Mouse (Mus musculus) liver, embryonic 14.5 days (tissue): ENCODE results near the gene Ltbp2. TPM values are rescaled to one million over a fixed set of nuclear protein-coding genes. Genes with fewer than 3 reads are reported as not detected.

Experiments
- ATAC-seq: fragments of 200-750 bp; cut with Nextera tagmentation; 2 replicates; pipeline ENCODE4 v1.8.0; 2017; ENCODE audit warnings: moderate number of reproducible peaks, mild to moderate bottlenecking, moderate library complexity; ENCODE audit not compliant: insufficient read depth
- DNase-seq, 3 experiments: peaks; one replicate each; pipeline ENCODE4 v3.0.0-alpha.2; 2012 to 2013; ENCODE audit warnings: low read depth in 3 of 3, low spot score in 3 of 3
- H3K27ac ChIP-seq: fragments of 300-500 bp; sonication (generic); 2 replicates; pipeline ENCODE4 v1.5.1; 2014; ENCODE audit warnings: moderate library complexity, mild to moderate bottlenecking, control low read depth, inconsistent platforms
- H3K27me3 ChIP-seq: fragments of 300-500 bp; sonication (generic); 2 replicates; pipeline ENCODE4 v1.6.1; 2014; ENCODE audit warnings: mild to moderate bottlenecking, low read length, moderate library complexity; ENCODE audit not compliant: control insufficient read depth, insufficient read depth
- H3K36me3 ChIP-seq: fragments of 300-500 bp; sonication (generic); replicated peaks from 2 replicates; pipeline ENCODE4 v1.6.1; 2014; ENCODE audit warnings: low read depth; ENCODE audit not compliant: control insufficient read depth, insufficient read depth
- H3K4me1 ChIP-seq, 2 experiments: fragments of 200-500 bp in 1 of 2; fragments of 300-500 bp in 1 of 2; sonication (generic) in 1 of 2; replicated peaks; 2 replicates each; pipeline ENCODE4 v1.6.1; 2012 to 2014; ENCODE audit warnings: antibody characterized with exemption in 1 of 2, inconsistent platforms in 1 of 2, low read length in 1 of 2; ENCODE audit not compliant: control insufficient read depth in 2 of 2, insufficient read depth in 2 of 2
- H3K4me2 ChIP-seq: fragments of 300-500 bp; sonication (generic); 2 replicates; pipeline ENCODE4 v1.6.1; 2014; ENCODE audit warnings: low read depth, mild to moderate bottlenecking, control low read depth, moderate library complexity
- H3K4me3 ChIP-seq, 2 experiments: fragments of 200-500 bp in 1 of 2; fragments of 300-500 bp in 1 of 2; sonication (generic) in 1 of 2; 2 replicates each; pipeline ENCODE4 v1.5.1; 2012 to 2014; ENCODE audit warnings: low read depth in 2 of 2, low read length in 2 of 2, mild to moderate bottlenecking in 2 of 2, control low read depth in 1 of 2, inconsistent platforms in 1 of 2, moderate library complexity in 1 of 2; ENCODE audit not compliant: insufficient read depth in 1 of 2
- H3K9ac ChIP-seq: fragments of 300-500 bp; sonication (generic); replicated peaks from 2 replicates; pipeline ENCODE4 v1.6.1; 2014; ENCODE audit warnings: mild to moderate bottlenecking, control low read depth, moderate library complexity
- H3K9me3 ChIP-seq: fragments of 300-500 bp; sonication (generic); 2 replicates; pipeline ENCODE4 v1.6.1; 2016; ENCODE audit warnings: low read length, mixed read lengths; ENCODE audit not compliant: control insufficient read depth
- CTCF ChIP-seq: IDR thresholded peaks from 2 replicates; pipeline ENCODE4 v1.5.1; 2016; ENCODE audit warnings: antibody characterized with exemption, low read depth, control low read depth
- EP300 ChIP-seq: IDR thresholded peaks from 2 replicates; pipeline ENCODE4 v1.6.1; 2016; ENCODE audit warnings: antibody characterized with exemption, low read depth
- WGBS: fragments of 180-500 bp; shearing (Covaris S2); extraction: QIAGEN DNeasy Blood & Tissue Kit; methylation state at CpG from one replicate; pipeline ENCODE4 v1.1.7; 2014; ENCODE audit not compliant: insufficient replicate concordance; 5-methylcytosine and 5-hydroxymethylcytosine counted together
- polyA plus RNA-seq, 2 experiments: library from polyadenylated mRNA; depleted of rRNA in 1 of 2; stranded (reverse) in 1 of 2; unstranded in 1 of 2; fragments of >200 nt; fragmentation: Nextera tagmentation in 1 of 2; extraction: Ambion mirVana in 1 of 2; gene quantifications; 2 replicates each; pipeline versions ENCODE4 v1.2.1 to v1.2.3; 2012 to 2014

Gene Ltbp2
- polyA plus RNA-seq (2012; rRNA removed) (0.12 and 0.21 TPM in 2 replicates), polyA plus RNA-seq (2014; fragmentation: Nextera tagmentation; extraction: Ambion mirVana) (0.08 and 0.16 TPM in 2 replicates)

DNA sequence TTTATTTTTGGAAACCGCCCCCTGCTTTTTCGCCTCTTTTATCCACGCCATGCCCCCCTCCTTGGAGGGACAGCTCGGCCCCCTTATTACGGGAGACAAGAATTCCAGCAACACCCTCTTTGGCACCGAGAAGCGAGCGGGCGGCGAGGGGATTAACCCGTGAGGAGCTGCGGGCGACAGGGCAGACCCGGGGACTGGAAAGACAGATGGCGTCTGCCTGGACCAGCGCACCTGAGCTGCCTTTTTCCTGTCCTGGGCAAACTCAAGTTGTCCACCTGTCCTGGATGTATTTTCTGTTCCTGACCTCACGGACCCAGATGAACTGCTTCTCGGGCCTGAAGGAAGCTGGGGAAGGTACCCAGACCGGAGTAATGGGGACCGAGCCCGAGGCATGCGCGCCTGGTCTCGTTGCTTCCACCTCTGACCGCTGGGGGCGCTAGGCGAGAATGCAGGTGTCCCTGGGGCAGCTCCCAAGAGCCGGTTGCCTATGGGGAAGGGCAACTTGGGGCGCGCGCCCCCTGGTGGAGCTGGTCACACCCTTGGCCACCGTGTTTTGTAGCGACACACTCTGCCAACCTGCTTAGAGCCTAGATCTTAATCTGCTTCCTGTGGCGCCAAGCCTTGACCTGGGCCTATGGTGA, at the start of gene Ltbp2:
Gene Ltbp2, minus strand, starts transcription at position 52 of the 641 bp plus-strand sequence.
- H3K27me3 ChIP-seq, result peaks cover 41% of the 10 kb centered on the region
- WGBS, result 3% methylated on average over 34 of the region's 34 CpGs

DNA sequence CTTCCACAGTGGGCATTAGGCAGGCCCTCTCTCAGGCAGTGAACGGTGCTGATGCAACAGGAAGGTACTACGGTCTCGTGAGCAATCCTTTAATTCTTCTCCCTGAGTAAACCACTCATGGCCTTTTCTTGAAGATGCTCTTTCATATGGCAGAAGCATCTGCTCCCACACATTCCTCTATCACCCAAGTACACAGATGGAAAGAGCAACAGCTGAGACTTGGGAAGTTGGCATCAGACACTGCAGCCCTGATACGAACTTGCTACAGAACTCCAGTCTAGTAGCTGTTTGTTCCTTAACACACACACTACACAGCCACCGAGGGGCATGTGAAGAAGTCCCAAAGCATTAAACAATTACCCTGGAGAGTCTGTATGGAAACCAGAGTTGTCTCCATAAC, 48.0 kb upstream of the Ltbp2 start:
- no peak for ATAC-seq
- H3K4me1 ChIP-seq, result no peaks in the 10 kb centered on the region
- H3K27ac ChIP-seq, result no peak overlapping the region
- 88% methylated on average over 5 of the region's 5 CpGs for WGBS
- H3K9me3 ChIP-seq, result no peaks in the 10 kb centered on the region
- no peak overlapping the region for H3K4me2 ChIP-seq
- H3K9ac ChIP-seq, result no peak overlapping the region
- DNase-seq, result no peak
- peaks cover 68% of the 10 kb centered on the region for H3K36me3 ChIP-seq
- TF ChIP-seq CTCF, result no peak
- no peak for TF ChIP-seq EP300
- H3K27me3 ChIP-seq, result no peaks in the 10 kb centered on the region
- no peak overlapping the region for H3K4me3 ChIP-seq

More for the DNA sequence above, at the start of gene Ltbp2:
- H3K4me1 ChIP-seq, result no peaks in the 10 kb centered on the region
- TF ChIP-seq EP300 (0 out of 2 replicates have a peak, but pooled peaks have one; percentile 16), CTCF (peak; percentile 100)
- no peaks in the 10 kb centered on the region for H3K36me3 ChIP-seq
- DNase-seq, result peak; percentile 73 to 74 (median 73)
- peak; percentile 86 for ATAC-seq
- H3K9ac ChIP-seq, result no peak within 1 kb of the TSS
- no peak within 1 kb of the TSS for H3K27ac ChIP-seq
- peak within 1 kb of the TSS in 1 of 2 experiments; percentile 29; a peak in 2 of 4 replicates for H3K4me3 ChIP-seq
- peak within 1 kb of the TSS; percentile 50 for H3K4me2 ChIP-seq
- no peaks in the 10 kb centered on the region for H3K9me3 ChIP-seq

DNA sequence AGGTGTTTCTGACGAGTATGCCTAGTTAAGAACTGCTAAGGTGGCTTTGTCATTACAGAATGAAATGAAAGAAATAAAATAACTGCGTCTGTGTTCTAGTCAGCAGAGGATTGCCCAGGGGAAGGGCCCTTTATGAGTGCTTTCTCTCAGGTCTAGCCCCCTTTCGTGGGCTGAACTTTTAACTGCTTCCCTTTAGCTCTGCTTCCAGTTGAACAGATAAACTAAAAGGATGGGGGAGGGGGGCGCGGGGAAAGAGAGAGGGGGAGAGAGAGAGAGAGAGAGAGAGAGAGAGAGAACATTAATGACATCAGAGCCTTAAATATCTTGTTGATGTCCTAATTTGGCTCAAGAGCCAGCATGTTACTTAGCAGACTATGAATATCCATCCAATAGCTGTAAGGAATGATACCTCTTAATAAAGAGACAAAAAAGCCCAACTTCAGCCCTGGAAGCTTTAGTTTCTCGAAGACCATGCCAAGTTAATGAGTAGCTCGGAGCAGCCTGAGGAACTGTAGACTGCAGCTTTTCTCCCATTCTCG, 45.6 kb upstream of the Ltbp2 start:
- no peaks in the 10 kb centered on the region for H3K4me1 ChIP-seq
- no peak overlapping the region for H3K9ac ChIP-seq
- H3K4me3 ChIP-seq, result no peak overlapping the region
- no peak overlapping the region for H3K4me2 ChIP-seq
- no peak for DNase-seq
- WGBS, result 72% methylated on average over 8 of the region's 8 CpGs
- no peak for TF ChIP-seq CTCF
- no peak for TF ChIP-seq EP300
- no peak for ATAC-seq
- no peaks in the 10 kb centered on the region for H3K9me3 ChIP-seq
- no peak overlapping the region for H3K27ac ChIP-seq
- peaks cover 63% of the 10 kb centered on the region for H3K36me3 ChIP-seq
- no peaks in the 10 kb centered on the region for H3K27me3 ChIP-seq

DNA sequence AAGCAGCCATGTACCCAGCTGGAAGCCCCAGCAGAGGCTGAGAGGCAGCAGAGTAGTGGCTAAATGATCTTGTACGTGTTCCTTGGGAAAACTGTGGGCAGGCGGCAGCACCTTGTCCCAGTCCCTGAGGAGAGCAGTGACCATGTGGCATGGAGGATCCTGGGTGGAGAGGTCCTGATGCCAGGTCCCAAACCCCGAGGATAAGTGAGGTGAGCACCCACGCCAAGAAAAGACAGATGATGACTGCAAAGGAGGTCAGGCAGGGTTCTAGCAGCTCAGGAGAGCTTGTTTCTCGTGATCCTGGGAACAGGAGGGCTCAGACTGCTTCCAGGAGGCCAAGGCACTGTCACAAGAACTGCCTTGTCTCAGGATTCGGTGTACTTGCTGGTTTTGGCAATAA, 42.5 kb upstream of the Ltbp2 start:
- H3K36me3 ChIP-seq, result peaks cover 46% of the 10 kb centered on the region

DNA sequence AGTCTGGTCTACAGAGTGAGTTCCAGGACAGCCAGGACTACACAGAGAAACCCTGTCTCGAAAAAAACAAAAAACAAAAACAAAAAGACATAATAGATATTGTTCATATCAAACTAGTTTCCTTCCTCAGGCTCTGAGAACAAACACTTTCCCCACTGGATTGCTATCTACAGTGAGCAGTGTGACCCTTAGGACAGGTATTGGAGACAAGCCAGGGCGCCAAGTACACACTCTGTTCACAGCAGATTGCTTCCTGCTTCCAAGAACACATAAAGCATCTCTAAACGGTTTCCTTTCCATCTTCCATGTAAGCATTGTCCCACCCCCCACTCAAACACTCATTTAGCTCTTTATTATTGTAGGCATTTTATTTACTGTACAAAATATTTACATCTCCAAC, 41.5 kb upstream of the Ltbp2 start:
- Histone ChIP-seq H3K4me2 (no peak overlapping the region), H3K9me3 (no peaks in the 10 kb centered on the region), H3K27ac (no peak overlapping the region), H3K9ac (no peak overlapping the region), H3K4me3 (no peak overlapping the region), H3K27me3 (no peaks in the 10 kb centered on the region), H3K36me3 (peaks cover 41% of the 10 kb centered on the region), H3K4me1 (no peaks in the 10 kb centered on the region)
- TF ChIP-seq EP300, result no peak
- no peak for TF ChIP-seq CTCF
- DNase-seq (no peak), ATAC-seq (no peak)
- 58% methylated on average over 3 of the region's 3 CpGs for WGBS

More for the DNA sequence above, 42.5 kb upstream of the Ltbp2 start:
- H3K27ac ChIP-seq, result no peak overlapping the region
- H3K4me1 ChIP-seq, result no peaks in the 10 kb centered on the region
- no peak for ATAC-seq
- TF ChIP-seq CTCF (no peak), EP300 (no peak)
- no peaks in the 10 kb centered on the region for H3K9me3 ChIP-seq
- 82% methylated on average over 6 of the region's 6 CpGs for WGBS
- no peak overlapping the region for H3K4me3 ChIP-seq
- no peaks in the 10 kb centered on the region for H3K27me3 ChIP-seq
- no peak for DNase-seq
- no peak overlapping the region for H3K9ac ChIP-seq
- H3K4me2 ChIP-seq, result no peak overlapping the region
